Mouse (Mus musculus): ENCODE results near the gene Pde4dip.

DNA sequence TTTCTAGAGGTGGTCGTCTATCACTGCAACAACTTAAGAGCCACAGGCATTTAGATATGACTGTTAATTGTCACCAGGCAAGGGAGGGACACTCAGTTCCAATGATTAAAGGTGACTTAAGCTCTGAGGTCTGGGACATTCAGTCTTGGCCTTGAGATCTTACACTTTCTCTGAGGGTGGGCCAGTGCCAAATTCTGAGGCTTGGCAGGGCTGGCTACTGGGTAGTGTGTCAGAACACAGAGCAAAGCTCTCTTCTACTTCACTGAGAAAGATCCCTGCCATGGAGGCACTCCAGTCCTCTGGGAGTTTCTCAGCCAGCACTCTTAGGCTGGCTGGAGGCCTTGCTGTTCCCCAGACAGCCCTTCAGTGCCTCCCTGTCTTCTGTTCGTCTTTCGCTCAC is 158.4 kb downstream of the Pde4dip start:
- TF ChIP-seq GATA1 (IDR thresholded peaks at IDR 0.05; ENCODE audit: low read length) (no peak), TAL1 (IDR thresholded peaks at IDR 0.05; ENCODE audit: low read length) (no peak)

All from erythroblast, embryonic 14.5 days (primary cell).